Mouse (Mus musculus) spleen, adult 2 months (tissue): ENCODE measurements around the gene Vmn2r102. TPM values are rescaled to one million over a fixed set of nuclear protein-coding genes. Genes with fewer than 3 reads are reported as not detected.

Experiments used
- DNase-seq, 2 experiments: peaks; one replicate each; pipeline versions ENCODE4 v3.0.0 to v3.0.0-alpha.2; 2012 to 2021; ENCODE audit warnings: low spot score in 2 of 2, low read depth in 1 of 2
- H3K27ac ChIP-seq: fragments of 200-500 bp; 2 replicates; pipeline ENCODE4 v1.5.1; 2012; ENCODE audit warnings: low read length, inconsistent platforms; ENCODE audit not compliant: insufficient read depth
- H3K27me3 ChIP-seq: fragments of 200-500 bp; 2 replicates; pipeline ENCODE4 v1.6.1; 2012; ENCODE audit warnings: mild to moderate bottlenecking, moderate library complexity, low read length, inconsistent platforms; ENCODE audit not compliant: control insufficient read depth, insufficient read depth
- H3K36me3 ChIP-seq: fragments of 200-500 bp; 2 replicates; pipeline ENCODE4 v1.6.1; 2012; ENCODE audit warnings: mild to moderate bottlenecking, low read length, inconsistent platforms; ENCODE audit not compliant: control insufficient read depth, insufficient read depth
- H3K4me1 ChIP-seq: fragments of 200-500 bp; 2 replicates; pipeline ENCODE4 v1.6.1; 2011; ENCODE audit warnings: inconsistent platforms; ENCODE audit not compliant: control insufficient read depth, insufficient read depth, insufficient read length
- H3K4me3 ChIP-seq: fragments of 200-500 bp; 2 replicates; pipeline ENCODE4 v1.5.1; 2011; ENCODE audit warnings: mild to moderate bottlenecking, inconsistent platforms; ENCODE audit not compliant: insufficient read depth, insufficient read length; ENCODE audit errors: extremely low read depth
- CTCF ChIP-seq: fragments of 200-500 bp; IDR thresholded peaks from 2 replicates; pipeline ENCODE4 v1.5.1; 2011; ENCODE audit warnings: mild to moderate bottlenecking, inconsistent platforms; ENCODE audit not compliant: insufficient read depth, insufficient read length, insufficient replicate concordance; ENCODE audit errors: extremely low read depth
- POLR2A ChIP-seq: fragments of 200-500 bp; IDR thresholded peaks from 2 replicates; pipeline ENCODE4 v1.6.1; 2011; ENCODE audit warnings: low read depth, low read length, inconsistent platforms
- WGBS: fragments of 180-500 bp; shearing (Covaris S2); methylation state at CpG from one replicate; pipeline ENCODE4 v1.1.7; 2018; 5-methylcytosine and 5-hydroxymethylcytosine counted together
- polyA plus RNA-seq: library from polyadenylated mRNA; depleted of rRNA; stranded (reverse); fragments of >200 nt; gene quantifications from 2 replicates; pipeline ENCODE4 v1.2.3, GENCODE M21; 2012; rRNA removed

The Vmn2r102 gene
- polyA plus RNA-seq: not detected in 2 replicates

DNA sequence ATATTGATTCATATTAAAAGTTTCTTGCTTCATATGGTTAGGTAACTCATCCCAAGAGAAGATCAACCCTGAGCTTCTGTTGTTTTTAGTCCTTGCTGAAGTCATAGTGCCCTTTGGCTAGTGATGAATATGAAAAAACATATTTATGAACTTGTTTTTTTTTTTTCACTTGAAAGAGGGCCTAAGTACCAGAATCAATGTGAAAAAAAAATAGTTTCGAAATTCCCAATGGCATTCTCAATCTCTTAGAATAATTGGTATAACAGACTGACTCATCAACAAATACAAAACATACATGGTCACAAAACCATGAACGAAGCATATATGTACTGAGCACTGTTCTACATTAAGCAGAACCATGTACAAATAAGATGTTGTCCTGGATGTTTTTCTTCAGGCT lies at the start of gene Vmn2r102:
Gene Vmn2r102, plus strand, starts transcription at position 301 of the 400 bp plus-strand sequence.
- no peak for DNase-seq
- Histone ChIP-seq H3K4me3 (no peak within 1 kb of the TSS), H3K27me3 (no peaks in the 10 kb centered on the region), H3K36me3 (no peaks in the 10 kb centered on the region), H3K4me1 (no peaks in the 10 kb centered on the region), H3K27ac (no peak within 1 kb of the TSS)
- TF ChIP-seq POLR2A (no peak), CTCF (no peak)
- 56% methylated on average over 2 of the region's 2 CpGs for WGBS

- TF ChIP-seq CTCF (no peak), POLR2A (no peak)
- Histone ChIP-seq H3K36me3 (no peaks in the 10 kb centered on the region), H3K4me3 (no peak overlapping the region; the same call in 1 of the 2 replicates), H3K27ac (no peak overlapping the region), H3K4me1 (no peaks in the 10 kb centered on the region), H3K27me3 (no peaks in the 10 kb centered on the region)
- whole genome bisulfite sequencing: 90% methylated on average over 1 of the region's 1 CpGs
- DNase-seq: no peak
These were observed 30.8 kb upstream of the Vmn2r102 start for GRCm38 (mm10) chr17:19629328-19629727.

- WGBS: 58% methylated on average over 3 of the region's 3 CpGs
- no peak for DNase-seq
- Histone ChIP-seq H3K36me3 (no peaks in the 10 kb centered on the region), H3K27ac (no peak overlapping the region), H3K27me3 (no peaks in the 10 kb centered on the region), H3K4me3 (no peak overlapping the region), H3K4me1 (no peaks in the 10 kb centered on the region)
- no peak for TF ChIP-seq CTCF
These were observed 1.7 kb upstream of the Vmn2r102 start for GRCm38 (mm10) chr17:19658447-19658846.

DNA sequence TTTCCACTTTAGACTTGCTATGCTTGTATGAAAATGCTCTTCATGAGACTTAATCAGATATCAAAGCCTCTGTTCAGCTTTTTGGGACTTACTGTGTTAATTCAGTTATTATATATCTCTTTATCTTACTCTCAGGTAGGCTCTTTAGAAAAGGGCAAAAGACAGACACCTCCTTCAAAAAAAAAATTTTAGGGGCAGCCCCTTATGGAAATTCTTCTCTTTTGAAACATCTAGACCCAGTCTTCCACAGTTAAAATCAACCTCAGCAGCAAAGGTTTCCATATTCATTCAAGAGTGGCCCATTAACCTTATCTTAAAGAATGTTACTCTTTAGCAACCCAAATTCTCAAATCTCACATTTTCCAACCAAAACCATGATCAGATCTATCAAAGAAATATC lies 31.9 kb downstream of the Vmn2r102 start:
- DNase-seq: no peak
- Histone ChIP-seq H3K36me3 (no peaks in the 10 kb centered on the region), H3K27ac (no peak overlapping the region), H3K4me3 (no peak overlapping the region), H3K27me3 (no peaks in the 10 kb centered on the region), H3K4me1 (no peaks in the 10 kb centered on the region)
- TF ChIP-seq POLR2A (no peak), CTCF (no peak)

Other genes with a start within 250 kb of the Vmn2r102 start
- gene Vmn2r100, start 155.6 kb upstream of the Vmn2r102 start, polyA plus RNA-seq: not detected in 2 replicates
- gene Vmn2r101, start 83.1 kb upstream of the Vmn2r102 start, polyA plus RNA-seq: not detected in 2 replicates
- gene Vmn2r103, start 113.0 kb downstream of the Vmn2r102 start, polyA plus RNA-seq: not detected in 2 replicates